Mouse (Mus musculus) cerebellum, postnatal 36 days (tissue): ENCODE data around the gene Trim58.

Experiments used
- DNase-seq, 2 experiments: peaks; one replicate each; pipeline ENCODE4 v3.0.0; 2021 to 2022; ENCODE audit warnings: mixed read lengths in 2 of 2

Gene Trim58

GRCm38 (mm10) chr11:58655151-58655550 is 14.9 kb downstream of the Trim58 start:
- no peak for DNase-seq

- DNase-seq: no peak
These were observed 18.3 kb downstream of the Trim58 start, which contains the start of gene Olfr322 for GRCm38 (mm10) chr11:58658596-58658995. Gene Olfr322, plus strand, starts transcription at chr11:58658782.

- no peak for DNase-seq
These were observed 29.0 kb downstream of the Trim58 start for GRCm38 (mm10) chr11:58669252-58669651.

GRCm38 (mm10) chr11:58671825-58672224 is 31.6 kb downstream of the Trim58 start:
- no peak for DNase-seq

GRCm38 (mm10) chr11:58680799-58681198 is 40.5 kb downstream of the Trim58 start, which contains the start of gene Olfr320:
Gene Olfr320, plus strand, starts transcription at chr11:58681099.
- DNase-seq: no peak

GRCm38 (mm10) chr11:58698862-58699261 is 58.6 kb downstream of the Trim58 start, which contains the start of gene Olfr319:
Gene Olfr319, plus strand, starts transcription at chr11:58699162.
- DNase-seq: no peak
